Mouse (Mus musculus): ENCODE measurements around the gene Socs2. TPM values are rescaled to one million over a fixed set of nuclear protein-coding genes. Genes with fewer than 3 reads are reported as not detected.

The Socs2 gene
- polyA plus RNA-seq, 1 experiment: 23.7 TPM

DNA sequence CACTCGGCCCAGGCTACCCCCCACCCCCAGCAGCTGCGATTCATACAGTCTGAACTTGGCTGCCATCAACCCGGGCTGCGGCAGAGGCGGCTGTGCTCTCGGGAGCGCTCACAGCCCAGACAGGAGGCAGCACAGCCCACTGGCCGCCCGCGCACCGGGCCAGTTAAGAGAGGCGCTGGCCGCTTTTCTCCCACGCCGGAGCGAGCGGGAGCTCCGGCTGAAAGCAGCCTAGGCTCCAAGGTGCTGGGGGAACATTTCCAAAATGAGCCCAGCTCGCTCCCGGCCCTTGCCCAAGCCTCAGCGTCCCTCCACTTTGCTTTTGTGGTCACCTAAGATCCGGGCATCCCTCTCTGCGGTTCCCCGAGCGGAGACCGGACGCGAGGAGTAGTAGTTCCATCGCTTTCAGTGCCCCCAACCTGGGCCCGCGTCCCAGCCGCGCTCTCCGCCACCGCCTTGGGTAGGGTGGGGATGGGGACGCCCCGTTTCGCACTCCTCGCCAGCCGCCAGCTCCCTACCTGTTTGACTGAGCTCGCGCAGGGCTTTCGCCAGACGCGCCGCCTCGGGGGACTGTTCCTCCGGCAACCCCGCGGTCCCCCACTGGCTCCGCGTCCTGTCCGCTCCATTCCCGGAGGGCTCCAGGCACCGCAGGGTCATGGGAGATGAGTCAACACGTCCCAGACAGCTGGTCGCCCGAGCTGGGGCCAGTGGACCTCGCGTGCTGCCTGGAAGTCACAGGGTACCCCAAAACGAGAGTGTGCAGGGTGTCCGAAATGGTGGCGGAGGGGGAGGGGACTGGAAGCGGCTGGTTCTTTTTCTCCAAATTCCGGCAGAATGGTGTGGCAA lies 2.4 kb downstream of the Socs2 start:
- TF ChIP-seq CTCF (IDR thresholded peaks at IDR 0.05; ENCODE audit: extremely low read depth, insufficient read depth, low read length): no peak
- no peak for TF ChIP-seq POLR2A (IDR thresholded peaks at IDR 0.05; ENCODE audit: extremely low read depth, insufficient read depth, low read length)
- peak overlapping the region; percentile 43; the same call in 1 of the 2 replicates for H3K27ac ChIP-seq (ENCODE audit: insufficient read depth, low read length)

DNA sequence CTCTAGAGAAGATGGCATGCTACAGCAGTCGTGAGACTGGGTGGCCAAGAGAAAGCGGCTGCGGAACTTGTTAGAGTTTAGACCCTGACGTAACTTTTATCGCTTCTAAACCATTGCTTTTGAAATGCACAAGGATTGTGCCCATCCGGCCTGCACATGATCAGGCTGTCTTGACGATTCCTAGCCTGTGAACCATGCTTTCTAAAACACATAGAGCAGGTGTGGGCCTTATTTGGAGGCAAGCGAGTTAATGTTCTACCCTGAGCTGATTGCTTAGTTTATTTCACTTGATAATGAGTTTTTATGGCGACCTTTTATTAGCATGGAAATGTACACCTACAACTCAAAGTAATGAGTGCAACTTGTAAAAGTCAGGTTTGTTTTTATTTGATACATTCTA lies 5.8 kb downstream of the Socs2 start:
- Histone ChIP-seq H3K27ac (ENCODE audit: insufficient read depth, low read length) (no peak overlapping the region), H3K4me1 (ENCODE audit: control insufficient read depth, insufficient read depth, low read length) (peaks cover 2% of the 10 kb centered on the region), H3K4me3 (ENCODE audit: insufficient read depth, low read length) (no peak overlapping the region)
- TF ChIP-seq CTCF (IDR thresholded peaks at IDR 0.05; ENCODE audit: extremely low read depth, insufficient read depth, low read length): no peak
- TF ChIP-seq POLR2A (IDR thresholded peaks at IDR 0.05; ENCODE audit: extremely low read depth, insufficient read depth, low read length): no peak

More for the DNA sequence above, 2.4 kb downstream of the Socs2 start:
- Histone ChIP-seq H3K4me1 (ENCODE audit: control insufficient read depth, insufficient read depth, low read length) (no peaks in the 10 kb centered on the region), H3K4me3 (ENCODE audit: insufficient read depth, low read length) (peak overlapping the region; percentile 49)

DNA sequence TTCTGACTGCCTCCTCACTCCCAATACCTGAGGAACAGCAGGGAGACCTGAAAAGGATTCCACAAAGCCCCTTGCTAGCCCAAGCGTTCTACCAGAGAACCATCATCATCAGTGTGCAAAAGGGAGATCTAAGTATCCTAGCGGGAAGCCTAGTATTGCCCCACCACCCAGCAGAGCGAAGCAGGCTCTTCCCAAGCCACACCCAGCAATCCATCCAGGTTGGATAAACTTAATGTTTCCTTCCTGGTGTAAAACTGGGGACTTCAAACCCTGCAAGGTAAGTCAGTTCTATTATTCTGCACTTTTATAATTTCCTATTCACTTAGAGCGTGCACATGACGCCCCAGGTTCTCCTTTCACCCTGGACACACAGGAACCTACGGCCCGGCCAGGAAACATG lies 6.3 kb downstream of the Socs2 start:
- Histone ChIP-seq H3K4me1 (ENCODE audit: control insufficient read depth, insufficient read depth, low read length) (peaks cover 4% of the 10 kb centered on the region), H3K4me3 (ENCODE audit: insufficient read depth, low read length) (no peak overlapping the region), H3K27ac (ENCODE audit: insufficient read depth, low read length) (no peak overlapping the region)
- TF ChIP-seq POLR2A (IDR thresholded peaks at IDR 0.05; ENCODE audit: extremely low read depth, insufficient read depth, low read length) (no peak), CTCF (IDR thresholded peaks at IDR 0.05; ENCODE audit: extremely low read depth, insufficient read depth, low read length) (no peak)

DNA sequence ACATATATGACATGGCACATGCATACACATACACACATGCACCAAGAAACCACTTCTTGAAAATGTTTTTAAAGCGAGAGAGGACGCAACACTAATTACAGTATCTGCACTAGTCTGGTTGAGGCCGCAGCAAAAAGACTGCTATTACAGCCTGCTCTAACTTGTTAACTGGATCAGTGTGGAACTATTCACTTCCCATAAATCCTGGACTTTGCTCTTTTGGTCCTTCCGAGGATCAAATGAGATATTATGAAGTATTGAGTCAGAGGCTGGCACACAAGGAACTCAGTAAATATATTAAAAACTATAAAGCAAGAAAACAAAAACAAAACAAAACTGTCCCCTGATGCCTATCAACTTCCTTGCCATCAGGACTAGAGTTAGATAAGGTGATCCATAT lies 6.8 kb downstream of the Socs2 start:
- Histone ChIP-seq H3K4me1 (ENCODE audit: control insufficient read depth, insufficient read depth, low read length) (peaks cover 4% of the 10 kb centered on the region), H3K27ac (ENCODE audit: insufficient read depth, low read length) (no peak overlapping the region), H3K4me3 (ENCODE audit: insufficient read depth, low read length) (no peak overlapping the region)
- TF ChIP-seq CTCF (IDR thresholded peaks at IDR 0.05; ENCODE audit: extremely low read depth, insufficient read depth, low read length) (no peak), POLR2A (IDR thresholded peaks at IDR 0.05; ENCODE audit: extremely low read depth, insufficient read depth, low read length) (no peak)

DNA sequence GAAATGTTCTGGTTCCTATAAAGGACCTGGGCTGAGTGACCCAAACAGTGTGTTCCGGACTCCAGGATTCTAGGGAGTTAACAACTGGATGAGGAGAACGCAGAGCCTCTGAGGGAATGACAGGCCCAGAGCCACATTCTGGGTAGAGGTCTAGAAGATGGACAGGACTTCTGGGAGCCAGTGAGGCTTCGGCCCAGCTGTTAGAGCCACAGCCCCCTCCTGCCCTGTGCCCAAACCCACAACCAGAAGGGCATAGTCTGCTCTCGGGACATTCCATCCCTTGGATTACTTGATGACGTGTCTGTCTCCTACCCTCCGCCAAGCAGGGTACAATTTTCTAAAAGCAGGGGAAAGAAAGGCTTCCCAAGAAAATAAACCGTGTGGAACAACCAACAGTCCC lies 7.8 kb downstream of the Socs2 start:
- Histone ChIP-seq H3K4me1 (ENCODE audit: control insufficient read depth, insufficient read depth, low read length) (peaks cover 4% of the 10 kb centered on the region), H3K4me3 (ENCODE audit: insufficient read depth, low read length) (no peak overlapping the region), H3K27ac (ENCODE audit: insufficient read depth, low read length) (no peak overlapping the region)
- no peak for TF ChIP-seq CTCF (IDR thresholded peaks at IDR 0.05; ENCODE audit: extremely low read depth, insufficient read depth, low read length)
- TF ChIP-seq POLR2A (IDR thresholded peaks at IDR 0.05; ENCODE audit: extremely low read depth, insufficient read depth, low read length): no peak

DNA sequence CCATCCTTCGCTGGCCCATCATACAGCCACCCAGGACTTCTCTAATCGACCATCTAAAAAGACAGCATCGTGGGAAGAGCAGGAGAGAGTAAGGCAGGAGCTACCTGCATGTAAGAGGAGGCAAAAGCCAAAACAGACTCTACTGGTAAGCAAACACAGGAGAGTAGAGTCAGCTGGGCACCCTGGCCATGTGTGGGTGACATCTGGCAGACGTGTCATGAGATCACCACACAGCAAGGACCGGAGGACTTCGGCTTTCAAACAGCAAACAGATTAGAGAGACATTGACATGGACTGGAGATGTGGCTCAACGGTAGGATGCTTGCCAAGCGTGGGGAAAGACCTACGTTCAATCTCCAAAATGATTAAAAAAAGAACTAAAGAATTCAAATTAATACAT lies 8.5 kb downstream of the Socs2 start:
- H3K4me1 ChIP-seq (ENCODE audit: control insufficient read depth, insufficient read depth, low read length): peaks cover 4% of the 10 kb centered on the region
- no peak for TF ChIP-seq POLR2A (IDR thresholded peaks at IDR 0.05; ENCODE audit: extremely low read depth, insufficient read depth, low read length)
- no peak for TF ChIP-seq CTCF (IDR thresholded peaks at IDR 0.05; ENCODE audit: extremely low read depth, insufficient read depth, low read length)
- H3K27ac ChIP-seq (ENCODE audit: insufficient read depth, low read length): no peak overlapping the region
- H3K4me3 ChIP-seq (ENCODE audit: insufficient read depth, low read length): no peak overlapping the region

DNA sequence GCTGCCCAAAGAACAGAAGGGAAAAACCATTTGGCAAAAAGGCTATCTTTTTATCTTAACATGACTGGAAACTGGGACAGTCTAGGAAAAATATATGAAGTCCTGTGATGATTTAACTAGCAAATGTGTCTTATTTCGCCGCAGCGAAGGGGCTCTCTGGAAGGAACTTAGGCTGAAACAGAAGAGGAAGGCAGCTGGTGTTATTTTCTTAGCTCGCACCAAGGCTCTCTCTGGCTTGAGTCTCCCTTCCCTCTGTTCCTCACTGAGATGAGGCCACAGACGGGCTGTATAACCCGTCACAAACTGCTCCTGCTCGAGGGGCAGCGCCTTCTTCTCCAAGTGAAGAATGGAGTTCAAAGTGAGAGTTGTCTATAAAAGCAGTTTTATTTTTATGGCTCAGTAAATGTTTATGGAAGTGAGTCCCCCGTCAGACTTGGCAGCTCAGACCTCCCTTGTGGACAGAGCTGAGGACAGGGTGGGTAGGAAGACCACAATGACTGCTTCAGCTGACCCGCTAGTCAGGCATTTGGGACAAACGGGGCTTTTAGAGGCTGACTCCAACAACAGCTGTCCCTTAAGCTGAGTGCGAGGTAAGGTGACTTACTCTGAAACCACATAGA lies 9.3 kb downstream of the Socs2 start:
- H3K27ac ChIP-seq (ENCODE audit: insufficient read depth, low read length): no peak overlapping the region
- H3K4me1 ChIP-seq (ENCODE audit: control insufficient read depth, insufficient read depth, low read length): peaks cover 4% of the 10 kb centered on the region
- H3K4me3 ChIP-seq (ENCODE audit: insufficient read depth, low read length): no peak overlapping the region
- TF ChIP-seq CTCF (IDR thresholded peaks at IDR 0.05; ENCODE audit: extremely low read depth, insufficient read depth, low read length) (no peak), POLR2A (IDR thresholded peaks at IDR 0.05; ENCODE audit: extremely low read depth, insufficient read depth, low read length) (no peak)

DNA sequence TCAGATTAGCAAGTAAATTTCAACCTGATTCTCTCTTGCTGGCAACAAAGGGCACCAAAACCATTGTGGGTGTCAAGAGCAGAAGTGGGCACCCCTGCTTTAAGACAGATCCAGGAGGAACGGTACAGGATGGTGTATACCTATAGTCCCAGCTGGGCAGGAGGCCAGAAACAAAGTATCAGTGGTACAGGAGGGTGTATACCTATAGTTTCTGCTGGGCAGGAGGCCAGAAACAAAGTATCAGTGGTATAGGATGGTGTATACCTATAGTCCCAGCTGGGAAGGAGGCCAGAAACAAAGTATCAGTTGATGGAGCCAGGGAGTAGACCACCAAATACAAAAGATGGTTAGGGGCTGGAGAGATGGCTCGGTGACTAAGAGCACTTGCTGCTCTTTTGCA lies 12.2 kb downstream of the Socs2 start:
- Histone ChIP-seq H3K27ac (ENCODE audit: insufficient read depth, low read length) (no peak overlapping the region), H3K4me3 (ENCODE audit: insufficient read depth, low read length) (no peak overlapping the region), H3K4me1 (ENCODE audit: control insufficient read depth, insufficient read depth, low read length) (peaks cover 4% of the 10 kb centered on the region)
- no peak for TF ChIP-seq CTCF (IDR thresholded peaks at IDR 0.05; ENCODE audit: extremely low read depth, insufficient read depth, low read length)
- no peak for TF ChIP-seq POLR2A (IDR thresholded peaks at IDR 0.05; ENCODE audit: extremely low read depth, insufficient read depth, low read length)

DNA sequence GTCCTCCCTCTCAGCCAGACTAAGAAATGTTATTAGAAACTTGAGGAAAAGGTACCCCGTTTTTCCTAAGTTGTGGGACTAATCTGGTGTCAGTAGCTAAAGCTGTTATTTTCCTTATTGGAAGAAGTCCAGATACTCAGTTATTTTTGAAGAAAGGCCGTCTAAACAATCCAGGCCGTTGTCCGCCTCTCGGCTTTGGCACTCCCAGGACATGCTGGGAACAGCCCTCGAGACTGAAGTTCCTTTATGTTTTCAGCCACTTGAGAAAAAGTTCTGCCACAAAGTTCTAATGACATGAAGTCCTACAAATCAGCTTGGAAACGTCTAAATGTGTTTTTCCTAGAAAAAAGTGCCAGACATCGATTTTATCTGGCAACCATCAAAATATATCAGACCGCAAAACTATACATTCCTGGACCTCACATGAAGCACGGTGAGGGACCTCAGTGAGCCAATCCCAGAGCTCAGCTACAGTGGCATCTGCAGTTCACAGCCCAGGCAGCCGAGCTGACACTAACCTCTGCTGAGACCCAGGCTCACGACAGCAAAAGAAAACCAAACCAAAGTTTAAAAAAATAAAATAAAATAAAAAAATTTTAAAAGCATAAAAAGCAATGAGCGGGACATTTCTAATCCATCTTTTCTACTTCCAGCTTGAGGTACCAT lies 17.2 kb downstream of the Socs2 start:
- no peak for TF ChIP-seq CTCF (IDR thresholded peaks at IDR 0.05; ENCODE audit: extremely low read depth, insufficient read depth, low read length)
- TF ChIP-seq POLR2A (IDR thresholded peaks at IDR 0.05; ENCODE audit: extremely low read depth, insufficient read depth, low read length): no peak
- Histone ChIP-seq H3K27ac (ENCODE audit: insufficient read depth, low read length) (no peak overlapping the region), H3K4me1 (ENCODE audit: control insufficient read depth, insufficient read depth, low read length) (no peaks in the 10 kb centered on the region), H3K4me3 (ENCODE audit: insufficient read depth, low read length) (no peak overlapping the region)
